8 mouse cellular contexts compared by ENCODE assay signal in the genomic region with DNA sequence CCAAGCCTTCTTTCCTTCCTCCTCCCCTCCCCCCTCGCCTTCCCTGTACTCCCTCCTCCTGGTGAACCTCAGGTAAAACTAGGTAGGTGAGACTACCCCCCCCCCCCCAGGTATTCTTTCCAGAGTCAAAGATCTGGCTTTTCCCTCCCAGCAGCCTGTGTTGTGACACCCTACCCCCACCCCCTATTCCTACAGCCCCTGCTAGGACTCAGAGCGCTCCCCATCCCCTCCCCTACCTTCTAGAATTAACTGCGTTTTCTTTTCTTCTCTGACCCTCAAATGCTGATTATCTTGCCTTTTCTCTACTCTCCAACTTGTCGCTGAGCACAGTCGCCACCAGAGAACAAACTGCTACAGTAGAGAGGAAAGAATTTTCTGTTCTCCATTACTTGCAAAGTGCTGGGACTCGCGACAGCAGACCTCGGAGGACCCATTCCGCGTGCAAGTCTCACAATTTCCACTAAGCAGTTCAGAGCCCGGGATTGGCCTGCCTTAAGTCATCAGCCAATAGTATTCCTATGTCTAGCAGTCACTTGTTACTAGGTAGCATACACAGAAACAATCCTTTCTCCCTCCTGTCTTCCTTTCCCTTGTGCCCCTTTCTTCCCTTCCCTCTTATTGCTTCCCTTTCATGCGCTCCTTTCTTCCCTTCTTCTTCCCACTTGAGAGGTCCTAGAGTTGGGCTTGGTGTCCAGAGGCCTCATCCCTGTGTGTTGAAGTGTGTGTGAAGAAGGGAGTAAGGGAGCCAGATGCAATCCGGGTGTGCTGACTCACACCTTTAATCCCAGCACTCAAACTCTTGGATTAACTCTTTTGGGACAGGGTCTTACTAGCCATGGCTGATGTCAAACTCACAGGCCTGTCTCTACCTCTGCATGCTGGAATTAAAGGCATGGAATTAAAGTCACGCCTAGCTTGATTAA. TPM values are rescaled to one million over a fixed set of nuclear protein-coding genes. Genes with fewer than 3 reads are reported as not detected.
DNase-seq lines count a peak whose midpoint lies in the region; ATAC-seq and TF ChIP-seq lines count a peak whose summit lies in the region.

A gene (minus strand): TSS at position 458 of the 923 bp plus-strand sequence.

- H3K9ac ChIP-seq in embryonic facial prominence, embryonic 15.5 days, result no peak within 1 kb of the TSS
- H3K9ac ChIP-seq in heart, embryonic 13.5 days, result peak within 1 kb of the TSS; percentile 69
- H3K9ac ChIP-seq in kidney, embryonic 15.5 days, result no peak within 1 kb of the TSS
- H3K9ac ChIP-seq in limb, embryonic 13.5 days, result peak within 1 kb of the TSS; percentile 25; the same call in 1 of the 2 replicates
- H3K9ac ChIP-seq in midbrain, embryonic 14.5 days (replicated peaks; ENCODE audit: low read length), result no peak within 1 kb of the TSS
- H3K9ac ChIP-seq in stomach, postnatal 0 days (ENCODE audit: low read length), result no peak within 1 kb of the TSS

- no peaks in the 10 kb centered on the region for H3K27me3 ChIP-seq in embryonic facial prominence, embryonic 15.5 days
- peaks cover 8% of the 10 kb centered on the region; the same call in 1 of the 2 replicates for H3K27me3 ChIP-seq in heart, embryonic 13.5 days (replicated peaks)
- H3K27me3 ChIP-seq in kidney, embryonic 15.5 days, result 0 out of 2 replicates have a peak, but pooled peaks cover 3% of the 10 kb centered on the region
- H3K27me3 ChIP-seq in limb, embryonic 13.5 days, result no peaks in the 10 kb centered on the region
- no peaks in the 10 kb centered on the region for H3K27me3 ChIP-seq in midbrain, embryonic 14.5 days (ENCODE audit: control insufficient read depth, insufficient read depth, low read length)
- H3K27me3 ChIP-seq in stomach, postnatal 0 days (ENCODE audit: control insufficient read depth, insufficient read depth, low read length), result no peaks in the 10 kb centered on the region

- 2% methylated on average over 13 of the region's 14 CpGs for WGBS in embryonic facial prominence, embryonic 15.5 days
- WGBS in heart, embryonic 13.5 days, result 4% methylated on average over 14 of the region's 14 CpGs
- WGBS in kidney, embryonic 15.5 days, result 6% methylated on average over 14 of the region's 14 CpGs
- WGBS in limb, embryonic 13.5 days, result 9% methylated on average over 14 of the region's 14 CpGs
- WGBS in midbrain, embryonic 14.5 days, result 2% methylated on average over 13 of the region's 14 CpGs
- 3% methylated on average over 13 of the region's 14 CpGs for WGBS in stomach, postnatal 0 days

- peak; percentile 94 for ATAC-seq in embryonic facial prominence, embryonic 15.5 days (ENCODE audit: insufficient number of reproducible peaks, low FRiP score, low TSS enrichment, low read depth)
- ATAC-seq in heart, embryonic 13.5 days (ENCODE audit: extremely low read depth, insufficient number of reproducible peaks, low FRiP score, low TSS enrichment), result peak; percentile 88
- ATAC-seq in kidney, embryonic 15.5 days (replicated peaks; ENCODE audit: low FRiP score), result peak; percentile 96
- peak; percentile 98 for ATAC-seq in limb, embryonic 13.5 days (ENCODE audit: low FRiP score, low read depth)
- peak; percentile 90 for ATAC-seq in midbrain, embryonic 14.5 days (ENCODE audit: low FRiP score, low TSS enrichment)
- peak; percentile 96 for ATAC-seq in stomach, postnatal 0 days (ENCODE audit: low FRiP score, low TSS enrichment)

- peak; percentile 93 for DNase-seq in 416B (ENCODE audit: low read depth)
- peak; percentile 68 for DNase-seq in adrenal gland, postnatal 10 days
- peak; percentile 88 for DNase-seq in midbrain, embryonic 14.5 days
- DNase-seq in stomach, postnatal 0 days (ENCODE audit: low spot score), result peak; percentile 64

- no peaks in the 10 kb centered on the region for H3K36me3 ChIP-seq in embryonic facial prominence, embryonic 15.5 days
- no peaks in the 10 kb centered on the region for H3K36me3 ChIP-seq in heart, embryonic 13.5 days
- H3K36me3 ChIP-seq in kidney, embryonic 15.5 days, result no peaks in the 10 kb centered on the region
- H3K36me3 ChIP-seq in limb, embryonic 13.5 days, result no peaks in the 10 kb centered on the region
- no peaks in the 10 kb centered on the region for H3K36me3 ChIP-seq in midbrain, embryonic 14.5 days (ENCODE audit: control insufficient read depth, insufficient read depth, low read length)
- H3K36me3 ChIP-seq in stomach, postnatal 0 days (ENCODE audit: control insufficient read depth, insufficient read depth, low read length), result no peaks in the 10 kb centered on the region

- 0 out of 2 replicates have a peak, but pooled peaks cover 5% of the 10 kb centered on the region for H3K4me1 ChIP-seq in embryonic facial prominence, embryonic 15.5 days
- H3K4me1 ChIP-seq in heart, embryonic 13.5 days, result peaks cover 31% of the 10 kb centered on the region
- H3K4me1 ChIP-seq in kidney, embryonic 15.5 days, result peaks cover 16% of the 10 kb centered on the region
- H3K4me1 ChIP-seq in limb, embryonic 13.5 days, result peaks cover 13% of the 10 kb centered on the region; the same call in 1 of the 2 replicates
- H3K4me1 ChIP-seq in midbrain, embryonic 14.5 days (ENCODE audit: control insufficient read depth, insufficient read depth, low read length), result peaks cover 7% of the 10 kb centered on the region
- no peaks in the 10 kb centered on the region for H3K4me1 ChIP-seq in stomach, postnatal 0 days (replicated peaks; ENCODE audit: control insufficient read depth, insufficient read depth)

- peak within 1 kb of the TSS; percentile 75 for H3K4me2 ChIP-seq in embryonic facial prominence, embryonic 15.5 days (replicated peaks)
- H3K4me2 ChIP-seq in heart, embryonic 13.5 days, result peak within 1 kb of the TSS; percentile 79
- H3K4me2 ChIP-seq in kidney, embryonic 15.5 days, result peak within 1 kb of the TSS; percentile 74
- peak within 1 kb of the TSS; percentile 65 for H3K4me2 ChIP-seq in limb, embryonic 13.5 days (replicated peaks)
- peak within 1 kb of the TSS; percentile 53 for H3K4me2 ChIP-seq in midbrain, embryonic 14.5 days (ENCODE audit: low read length)
- H3K4me2 ChIP-seq in stomach, postnatal 0 days (replicated peaks; ENCODE audit: low read depth), result peak within 1 kb of the TSS; percentile 54

- no peaks in the 10 kb centered on the region for H3K9me3 ChIP-seq in embryonic facial prominence, embryonic 15.5 days (replicated peaks)
- no peaks in the 10 kb centered on the region for H3K9me3 ChIP-seq in heart, embryonic 13.5 days
- H3K9me3 ChIP-seq in kidney, embryonic 15.5 days (replicated peaks), result no peaks in the 10 kb centered on the region
- no peaks in the 10 kb centered on the region for H3K9me3 ChIP-seq in limb, embryonic 13.5 days
- no peaks in the 10 kb centered on the region for H3K9me3 ChIP-seq in midbrain, embryonic 14.5 days (ENCODE audit: control insufficient read depth, low read length)
- H3K9me3 ChIP-seq in stomach, postnatal 0 days (ENCODE audit: control insufficient read depth, low read length), result no peaks in the 10 kb centered on the region

- no peak for TF ChIP-seq CTCF in stomach, postnatal 0 days (IDR thresholded peaks at IDR 0.05; ENCODE audit: low read depth)

- peak within 1 kb of the TSS; percentile 46 for H3K4me3 ChIP-seq in embryonic facial prominence, embryonic 15.5 days (replicated peaks)
- H3K4me3 ChIP-seq in heart, embryonic 13.5 days, result peak within 1 kb of the TSS; percentile 50
- peak within 1 kb of the TSS; percentile 46 for H3K4me3 ChIP-seq in kidney, embryonic 15.5 days (replicated peaks)
- peak within 1 kb of the TSS; percentile 42 for H3K4me3 ChIP-seq in limb, embryonic 13.5 days
- H3K4me3 ChIP-seq in midbrain, embryonic 14.5 days (replicated peaks; ENCODE audit: low read depth, low read length), result peak within 1 kb of the TSS; percentile 25
- H3K4me3 ChIP-seq in stomach, postnatal 0 days (ENCODE audit: low read depth, low read length), result peak within 1 kb of the TSS; percentile 24

- TF ChIP-seq EP300 in stomach, postnatal 0 days (optimal IDR thresholded peaks at IDR 0.05), result no peak

- H3K27ac ChIP-seq in embryonic facial prominence, embryonic 15.5 days (replicated peaks), result no peak within 1 kb of the TSS
- no peak within 1 kb of the TSS for H3K27ac ChIP-seq in heart, embryonic 13.5 days (replicated peaks)
- H3K27ac ChIP-seq in kidney, embryonic 15.5 days, result no peak within 1 kb of the TSS
- no peak within 1 kb of the TSS for H3K27ac ChIP-seq in limb, embryonic 13.5 days
- no peak within 1 kb of the TSS for H3K27ac ChIP-seq in midbrain, embryonic 14.5 days (replicated peaks; ENCODE audit: low read depth, low read length)
- no peak within 1 kb of the TSS for H3K27ac ChIP-seq in stomach, postnatal 0 days (replicated peaks)

RNA-seq across cellular contexts. Expression of the gene that starts here (rescaled TPM):
- not detected for total RNA-seq in adrenal gland, postnatal 10 days (2021)
- 0.55 and 0.65 TPM in 2 replicates for polyA plus RNA-seq in embryonic facial prominence, embryonic 15.5 days (2015; fragmentation: Nextera tagmentation; extraction: Ambion mirVana)
- 0.45 and 0.82 TPM in 2 replicates for polyA plus RNA-seq in heart, embryonic 13.5 days (2015; fragmentation: Nextera tagmentation; extraction: Ambion mirVana)
- 0.55 and 0.71 TPM in 2 replicates for polyA plus RNA-seq in kidney, embryonic 15.5 days (2015; fragmentation: Nextera tagmentation; extraction: Ambion mirVana)
- polyA plus RNA-seq in limb, embryonic 13.5 days (2015; fragmentation: Nextera tagmentation; extraction: Ambion mirVana), result 1.4 and 1.5 TPM in 2 replicates
- polyA plus RNA-seq in midbrain, embryonic 14.5 days (2014; fragmentation: Nextera tagmentation; extraction: Ambion mirVana), result not detected in 2 replicates
- polyA plus RNA-seq in stomach, postnatal 0 days (2015; fragmentation: Nextera tagmentation; extraction: Ambion mirVana), result 0.04 and 0.07 TPM in 2 replicates

Comparison
In these comparisons a context has a peak if more than half of its experiments do, and no peak if none do; other contexts are left out.
1. Peak in DNase-seq in adrenal gland, postnatal 10 days; RNA of the gene not detected or under 1 TPM.
2. Peak in ATAC-seq, H3K4me3 ChIP-seq and H3K4me2 ChIP-seq in embryonic facial prominence, embryonic 15.5 days; RNA of the gene not detected or under 1 TPM.
3. Peak in ATAC-seq, H3K4me3 ChIP-seq, H3K9ac ChIP-seq and H3K4me2 ChIP-seq in heart, embryonic 13.5 days; RNA of the gene not detected or under 1 TPM.
4. Peak in ATAC-seq, H3K4me3 ChIP-seq and H3K4me2 ChIP-seq in kidney, embryonic 15.5 days; RNA of the gene not detected or under 1 TPM.
5. Peak in DNase-seq, ATAC-seq, H3K4me3 ChIP-seq and H3K4me2 ChIP-seq in midbrain, embryonic 14.5 days; RNA of the gene not detected or under 1 TPM.
6. Peak in DNase-seq, ATAC-seq, H3K4me3 ChIP-seq and H3K4me2 ChIP-seq in stomach, postnatal 0 days; RNA of the gene not detected or under 1 TPM.